Comparison of ENCODE assay signal across 19 mouse cellular contexts in genomic region chr5:134304639-134305038, GRCm38 (mm10). TPM values are rescaled to one million over a fixed set of nuclear protein-coding genes. Genes with fewer than 3 reads are reported as not detected.
A peak's percentile ranks its signal among the peaks of the same experiment; 100 is the strongest.
DNase-seq lines count a peak whose midpoint lies in the region; ATAC-seq and TF ChIP-seq lines count a peak whose summit lies in the region.
"Had no signal": no experiment of that assay in that cellular context is flagged by ENCODE, and none has a peak within 500 bp of the region (broad histone marks: within the 10 kb centered on the region; RNA-seq: fewer than 3 reads in every experiment).

No protein-coding gene starts in this region.

- no peak for TF ChIP-seq CTCF in layer of hippocampus, adult 2 months (conservative IDR thresholded peaks at IDR 0.05)

- H3K27ac ChIP-seq in limb, embryonic 14.5 days (replicated peaks; ENCODE audit: low read depth, low read length) = 0 out of 2 replicates have a peak overlapping the region, but pooled peaks have one; percentile 19
- no peak overlapping the region for H3K27ac ChIP-seq in limb, embryonic 10.5 days
- peak overlapping the region; percentile 90 for H3K27ac ChIP-seq in layer of hippocampus, adult 2 months
- 0 out of 2 replicates have a peak overlapping the region, but pooled peaks have one; percentile 11 for H3K27ac ChIP-seq in stomach, embryonic 14.5 days (ENCODE audit: low read length)
- H3K27ac ChIP-seq: heart, embryonic 10.5 days; liver, embryonic 13.5 days; lung, embryonic 15.5 days had no signal

- no peak for TF ChIP-seq POLR2A in limb, embryonic 14.5 days (IDR thresholded peaks at IDR 0.05; ENCODE audit: borderline replicate concordance, extremely low read depth, insufficient read depth, insufficient read length)

- DNase-seq in gastrocnemius, adult 18-20 months (ENCODE audit: low spot score) = peak; percentile 53
- no peak for DNase-seq in gastrocnemius, postnatal 14 days
- no peak for DNase-seq in limb, embryonic 14.5 days (ENCODE audit: low spot score)
- DNase-seq in limb, embryonic 10.5 days (ENCODE audit: low spot score) = no peak
- peak; percentile 33 for DNase-seq in layer of hippocampus, adult 2 months (ENCODE audit: low spot score in 2 of 2)
- no peak for DNase-seq in lung, adult 18-20 months
- DNase-seq: adrenal gland, adult 8-10 months; cerebellum, postnatal 10 days; forebrain, postnatal 0 days; kidney, adult 2 months; kidney, postnatal 14 days; liver, embryonic 13.5 days; right cerebral cortex, adult 18-20 months; thymus, postnatal 36 days had no signal

- H3K9me3 ChIP-seq in limb, embryonic 14.5 days (ENCODE audit: control insufficient read depth, low read length) = no peaks in the 10 kb centered on the region
- peaks cover 5% of the 10 kb centered on the region; the same call in 1 of the 2 replicates for H3K9me3 ChIP-seq in limb, embryonic 10.5 days (replicated peaks)
- no peaks in the 10 kb centered on the region for H3K9me3 ChIP-seq in stomach, embryonic 14.5 days (ENCODE audit: control insufficient read depth, low read depth, low read length)
- H3K9me3 ChIP-seq: heart, embryonic 10.5 days; lung, embryonic 15.5 days had no signal

- ATAC-seq in limb, embryonic 14.5 days (ENCODE audit: low FRiP score, low read depth) = no peak
- ATAC-seq in stomach, embryonic 14.5 days (ENCODE audit: insufficient number of reproducible peaks, insufficient read depth, low FRiP score, low read depth) = no peak
- ATAC-seq: forebrain, postnatal 0 days had no signal

- H3K36me3 ChIP-seq in limb, embryonic 14.5 days (ENCODE audit: control insufficient read depth, insufficient read depth, low read length) = peaks cover 73% of the 10 kb centered on the region
- peaks cover 98% of the 10 kb centered on the region for H3K36me3 ChIP-seq in limb, embryonic 10.5 days
- peaks cover 48% of the 10 kb centered on the region for H3K36me3 ChIP-seq in stomach, embryonic 14.5 days (ENCODE audit: control insufficient read depth, insufficient read depth, low read length)

- WGBS in limb, embryonic 14.5 days = 67% methylated on average over 6 of the region's 6 CpGs
- 75% methylated on average over 6 of the region's 6 CpGs for WGBS in limb, embryonic 10.5 days
- WGBS in stomach, embryonic 14.5 days = 80% methylated on average over 6 of the region's 6 CpGs

- H3K4me3 ChIP-seq in limb, embryonic 14.5 days (replicated peaks; ENCODE audit: low read length) = no peak overlapping the region
- no peak overlapping the region for H3K4me3 ChIP-seq in limb, embryonic 10.5 days
- H3K4me3 ChIP-seq in layer of hippocampus, adult 2 months = peak overlapping the region; percentile 38
- no peak overlapping the region for H3K4me3 ChIP-seq in stomach, embryonic 14.5 days (ENCODE audit: low read depth, low read length)
- H3K4me3 ChIP-seq: erythroblast, embryonic 14.5 days; heart, embryonic 10.5 days; liver, embryonic 13.5 days; lung, embryonic 15.5 days had no signal

- H3K27me3 ChIP-seq in limb, embryonic 14.5 days (ENCODE audit: control insufficient read depth, insufficient read depth, low read length) = no peaks in the 10 kb centered on the region
- no peaks in the 10 kb centered on the region for H3K27me3 ChIP-seq in limb, embryonic 10.5 days (ENCODE audit: low read depth, poor library complexity, severe bottlenecking)
- H3K27me3 ChIP-seq in stomach, embryonic 14.5 days (ENCODE audit: control insufficient read depth, insufficient read depth, low read length) = no peaks in the 10 kb centered on the region
- H3K27me3 ChIP-seq: liver, embryonic 13.5 days; lung, embryonic 15.5 days had no signal

- intact Hi-C loops in gastrocnemius, postnatal 14 days (cut with DNase I; ENCODE audit: low total_unique reads) = no loop called here

- no peak overlapping the region for H3K4me2 ChIP-seq in limb, embryonic 14.5 days (replicated peaks; ENCODE audit: low read depth, low read length, severe bottlenecking)
- no peak overlapping the region for H3K4me2 ChIP-seq in stomach, embryonic 14.5 days (replicated peaks; ENCODE audit: low read depth, low read length)
- H3K4me2 ChIP-seq: liver, embryonic 13.5 days; lung, embryonic 15.5 days; midbrain, embryonic 11.5 days had no signal

- no peaks in the 10 kb centered on the region for H3K4me1 ChIP-seq in limb, embryonic 14.5 days (ENCODE audit: control insufficient read depth, insufficient read depth, low read length)
- no peaks in the 10 kb centered on the region for H3K4me1 ChIP-seq in limb, embryonic 10.5 days
- H3K4me1 ChIP-seq in stomach, embryonic 14.5 days (ENCODE audit: control insufficient read depth, insufficient read depth, low read length) = peaks cover 9% of the 10 kb centered on the region; the same call in 1 of the 2 replicates

- no peak overlapping the region for H3K9ac ChIP-seq in limb, embryonic 14.5 days (ENCODE audit: low read depth, low read length, severe bottlenecking)
- no peak overlapping the region for H3K9ac ChIP-seq in stomach, embryonic 14.5 days (replicated peaks; ENCODE audit: low read depth, low read length)
- H3K9ac ChIP-seq: forebrain, postnatal 0 days; liver, embryonic 13.5 days; lung, embryonic 15.5 days had no signal

RNA-seq across cellular contexts. Expression of gene Gtf2i, which starts 9.9 kb away (rescaled TPM):
- total RNA-seq in gastrocnemius, adult 18-20 months (2021) = 100 to 1,000 TPM; 102 to 112 TPM
- total RNA-seq in gastrocnemius, postnatal 14 days (2021) = 100 to 1,000 TPM; 119 to 134 TPM
- polyA plus RNA-seq in limb, embryonic 14.5 days (2012; rRNA removed) = 186 and 190 TPM in 2 replicates
- polyA plus RNA-seq in limb, embryonic 14.5 days (2014; fragmentation: Nextera tagmentation; extraction: Ambion mirVana) = 169 and 195 TPM in 2 replicates
- polyA plus RNA-seq in limb, embryonic 10.5 days (2016; fragmentation: Nextera tagmentation; extraction: Ambion mirVana) = 180 and 204 TPM in 2 replicates
- total RNA-seq in layer of hippocampus, adult 2 months (2021) = 100 to 1,000 TPM; 222 to 227 TPM
- 178 and 184 TPM in 2 replicates for polyA plus RNA-seq in stomach, embryonic 14.5 days (2014; fragmentation: Nextera tagmentation; extraction: Ambion mirVana)

Comparison
In these comparisons a context has a peak if more than half of its experiments do, and no peak if none do; other contexts are left out.
1. DNase-seq: peak in gastrocnemius, adult 18-20 months (single experiment) and layer of hippocampus, adult 2 months (2 of 2); none in gastrocnemius, postnatal 14 days (single experiment), limb, embryonic 14.5 days (single experiment), limb, embryonic 10.5 days (single experiment) and lung, adult 18-20 months (0 of 2).